Mouse (Mus musculus): ENCODE results near the gene Chil3. TPM values are rescaled to one million over a fixed set of nuclear protein-coding genes. Genes with fewer than 3 reads are reported as not detected.

Chil3 gene
- polyA plus RNA-seq (2017; shearing (Covaris generic)): not detected

DNA sequence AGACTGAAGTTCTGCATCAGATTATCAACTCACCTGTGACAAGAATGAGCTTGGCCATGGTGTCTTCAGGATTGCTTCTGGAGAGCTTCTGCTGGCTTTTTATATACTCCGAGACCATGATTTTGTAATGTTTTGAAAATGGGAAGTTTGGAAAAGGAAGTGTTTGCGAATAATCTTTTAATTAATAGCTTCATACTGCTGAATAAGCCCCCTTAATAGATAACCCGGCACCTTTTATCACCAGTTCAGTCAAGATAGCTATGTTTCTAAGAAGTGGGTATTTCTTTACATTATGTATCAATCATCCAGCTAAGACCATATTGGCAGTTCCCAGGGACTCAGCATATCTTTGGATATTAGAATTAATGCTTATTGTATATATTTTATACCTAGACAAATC is at the start of gene Chil3:
Chil3 (minus strand) TSS at position 101 of the 400 bp plus-strand sequence.

DNA sequence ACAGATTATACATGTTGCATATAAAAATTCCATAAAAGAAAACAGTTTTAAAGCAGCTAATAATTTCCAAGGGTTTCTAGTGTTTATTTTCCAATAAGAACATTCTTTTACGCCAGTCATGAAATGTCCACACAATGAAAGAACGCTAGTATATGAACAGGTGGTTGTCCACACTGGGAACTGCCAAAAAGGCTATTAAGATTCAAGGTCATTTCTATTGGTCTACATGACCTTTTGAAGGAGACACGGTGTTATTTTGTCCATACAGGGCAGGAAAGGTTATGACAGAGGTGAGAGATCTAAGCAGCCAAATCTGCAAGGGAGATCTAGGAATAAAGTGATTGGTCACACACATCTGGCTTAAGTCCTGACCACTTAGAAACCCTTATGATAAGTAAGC is 54.4 kb downstream of the Chil3 start, which contains the start of gene Chia1:
Chia1 (plus strand) TSS at position 301 of the 400 bp plus-strand sequence.

Other genes starting within 250 kb of the Chil3 start
- 1.2 TPM for gene I830077J02Rik, start 234.9 kb downstream of the Chil3 start, polyA plus RNA-seq (2017; shearing (Covaris generic))
- gene Wdr77, start 208.2 kb downstream of the Chil3 start, polyA plus RNA-seq (2017; shearing (Covaris generic)): 35.0 TPM
- 265 TPM for gene Atp5f1, start 207.5 kb downstream of the Chil3 start, polyA plus RNA-seq (2017; shearing (Covaris generic))
- 6.4 TPM for gene Ovgp1, start 193.9 kb downstream of the Chil3 start, polyA plus RNA-seq (2017; shearing (Covaris generic))
- 1.5 TPM for gene Pifo, start 152.9 kb downstream of the Chil3 start, polyA plus RNA-seq (2017; shearing (Covaris generic))
- 5.3 TPM for gene Chil5, start 134.8 kb downstream of the Chil3 start, polyA plus RNA-seq (2017; shearing (Covaris generic))
- not detected for gene Chia1, start 54.3 kb downstream of the Chil3 start, polyA plus RNA-seq (2017; shearing (Covaris generic))
- not detected for gene Chil4, start 51.9 kb upstream of the Chil3 start, polyA plus RNA-seq (2017; shearing (Covaris generic))
- 0.23 TPM for gene Chil6, start 238.6 kb upstream of the Chil3 start, polyA plus RNA-seq (2017; shearing (Covaris generic))

Data from effector memory CD4-positive, alpha-beta T cell, adult 7 months (primary cell).